Mouse (Mus musculus) ZHBTc4 (cell line): ENCODE data around the gene Nucks1.
A peak's percentile ranks its signal among the peaks of the same experiment; 100 is the strongest.

Source experiments
- DNase-seq: peaks from one replicate; pipeline ENCODE4 v3.0.0-alpha.2; 2011; ENCODE audit warnings: low read depth, low spot score

Gene Nucks1

DNA sequence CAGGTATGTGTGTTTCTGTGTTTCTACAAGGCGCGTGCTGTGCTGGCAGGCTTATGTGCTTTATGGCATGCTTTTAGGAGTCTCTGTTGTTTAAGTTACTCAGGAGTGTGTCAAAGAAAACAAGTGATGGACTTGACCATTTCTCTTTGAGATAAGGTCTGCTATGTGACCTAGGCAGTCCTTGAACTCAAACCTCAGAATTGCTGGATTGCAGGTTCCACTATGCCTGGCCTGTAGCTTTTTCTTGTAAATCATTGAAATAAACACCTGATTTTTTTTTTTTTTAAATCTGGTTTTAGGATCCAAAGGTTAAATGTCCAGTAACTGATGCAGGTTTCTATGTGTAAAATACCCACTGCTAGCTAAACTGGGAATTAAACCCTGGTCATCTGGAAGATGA lies 8.7 kb downstream of the Nucks1 start:
- DNase-seq: no peak

DNA sequence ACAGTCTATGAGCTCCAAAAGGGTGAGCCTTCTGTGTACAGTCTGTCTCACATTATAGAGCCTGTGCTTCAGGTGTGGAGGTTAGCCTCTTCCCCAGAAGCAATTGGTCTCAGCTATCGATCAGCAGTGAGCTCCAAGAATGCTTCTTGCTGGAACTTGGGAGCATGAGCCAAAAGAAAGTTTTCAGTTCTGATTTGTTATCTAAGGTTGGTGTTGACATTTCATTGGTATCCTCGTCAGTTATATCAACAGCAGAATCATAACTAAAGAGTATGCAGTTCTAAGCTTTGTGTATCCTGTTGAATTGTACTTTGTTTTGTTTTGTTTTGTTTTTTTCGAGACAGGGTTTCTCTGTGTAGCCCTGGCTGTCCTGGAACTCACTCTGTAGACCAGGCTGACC lies 11.8 kb downstream of the Nucks1 start:
- DNase-seq: no peak

DNA sequence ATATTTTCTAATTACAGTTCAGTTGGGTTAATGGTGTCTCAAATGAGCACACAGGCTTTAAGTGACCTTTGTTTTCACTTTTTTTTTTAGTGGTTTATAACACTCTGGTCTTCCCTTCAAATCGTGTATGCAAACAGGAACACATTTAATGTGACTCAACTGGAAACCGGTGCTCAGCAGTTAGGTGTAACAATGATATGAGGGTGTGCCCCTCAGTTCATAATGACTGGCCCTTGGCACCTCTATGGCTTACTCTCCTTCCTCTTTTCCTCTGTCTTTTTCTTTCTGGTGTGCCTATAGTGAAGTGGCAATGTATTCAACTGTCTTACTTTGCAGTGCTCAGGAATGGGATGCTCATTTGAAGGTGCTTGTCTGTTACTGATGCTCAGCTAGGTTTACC lies 23.1 kb downstream of the Nucks1 start:
- DNase-seq: no peak

DNA sequence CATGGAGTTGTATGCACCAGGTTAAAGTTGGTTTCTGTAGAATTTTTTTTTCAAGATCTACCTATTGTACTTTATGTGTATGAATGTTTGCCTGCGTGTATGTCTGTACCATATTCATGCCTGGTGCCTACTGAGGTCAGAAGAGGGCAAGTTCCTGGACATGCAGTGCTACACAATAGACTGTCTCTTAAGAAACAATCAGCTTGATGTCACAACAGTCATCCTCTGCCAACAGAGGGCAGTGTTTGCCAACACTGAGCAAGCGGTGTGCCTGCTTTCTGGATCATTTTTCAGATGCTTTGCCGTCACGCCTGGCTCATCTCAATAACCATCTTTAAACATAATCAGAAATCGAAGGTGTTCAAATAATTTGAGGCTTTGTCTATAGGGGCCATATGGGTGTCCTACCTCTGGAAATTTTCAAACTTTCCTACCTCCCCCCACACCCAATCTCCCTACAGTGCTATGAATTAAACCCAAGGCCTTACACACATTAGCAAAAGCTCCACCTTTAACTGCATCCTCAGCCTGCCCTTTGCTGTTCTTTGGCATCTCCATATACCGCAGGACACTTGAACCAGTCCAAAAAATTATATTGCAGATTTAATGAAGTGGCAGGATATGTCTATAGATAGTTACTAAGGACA lies 27.4 kb downstream of the Nucks1 start:
- DNase-seq: peak; percentile 85

DNA sequence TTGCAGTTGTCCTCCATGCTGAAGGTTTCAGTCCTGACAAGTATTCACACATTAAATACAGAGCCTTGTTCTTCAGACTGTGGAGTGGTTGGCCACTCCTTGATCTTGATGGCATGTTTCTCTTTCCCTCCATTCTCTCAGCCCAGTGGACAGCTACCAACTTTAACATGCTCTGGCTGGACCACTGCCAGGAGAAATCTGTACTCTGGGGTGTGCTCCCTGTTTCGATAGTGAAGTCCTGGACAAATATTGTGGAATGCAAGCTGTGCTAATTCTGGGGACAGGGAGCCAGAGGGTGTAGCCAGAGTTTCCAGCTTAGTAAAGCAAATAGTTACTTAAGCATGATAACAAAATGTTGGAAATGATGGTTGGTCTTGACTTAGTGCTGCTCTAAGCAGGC lies 28.5 kb downstream of the Nucks1 start:
- no peak for DNase-seq

DNA sequence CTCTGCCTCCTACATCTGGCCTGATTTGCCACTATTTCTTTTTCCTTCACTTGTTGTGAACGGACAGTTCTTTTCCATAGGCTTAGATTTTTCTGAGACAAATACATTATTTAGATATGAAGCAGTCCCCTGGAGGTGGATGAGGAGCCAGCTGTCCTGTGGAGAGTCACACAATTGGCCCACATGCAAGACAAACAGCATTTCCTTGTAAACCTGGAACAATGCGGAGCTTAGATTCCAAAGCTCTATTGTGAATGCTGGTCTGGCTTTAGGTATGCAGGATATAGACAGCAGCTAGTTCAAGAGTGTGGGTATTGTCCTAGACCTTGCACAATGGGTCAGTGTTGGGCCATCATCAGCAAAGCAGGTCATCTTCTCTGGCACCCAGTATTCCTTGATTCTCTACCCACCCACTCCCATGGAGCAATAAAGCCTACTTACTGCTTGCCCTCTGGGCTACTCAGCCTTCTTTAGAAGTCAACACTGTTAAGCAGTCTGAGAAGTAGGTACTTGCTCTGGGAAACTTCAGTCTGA lies 30.4 kb downstream of the Nucks1 start:
- peak; percentile 48 for DNase-seq

DNA sequence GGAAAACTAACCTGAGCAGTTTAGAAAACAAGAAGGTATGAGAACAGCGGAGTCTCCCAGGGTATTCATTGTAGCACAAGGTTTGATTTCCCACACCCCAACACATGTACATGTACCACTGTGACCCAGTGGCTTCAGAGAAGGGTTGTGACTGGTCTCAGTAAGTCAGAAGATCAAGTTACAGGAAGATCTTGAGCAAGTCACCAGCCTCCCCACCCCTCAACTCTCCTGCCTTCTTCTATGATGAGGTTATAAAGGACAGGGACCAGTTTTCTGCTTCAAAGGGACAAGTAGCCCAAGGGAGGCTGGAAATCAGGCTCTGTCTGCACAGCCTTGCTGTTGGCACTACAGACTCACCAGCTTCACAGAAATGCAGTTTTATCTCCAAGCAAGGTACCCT lies 31.2 kb downstream of the Nucks1 start:
- DNase-seq: no peak

DNA sequence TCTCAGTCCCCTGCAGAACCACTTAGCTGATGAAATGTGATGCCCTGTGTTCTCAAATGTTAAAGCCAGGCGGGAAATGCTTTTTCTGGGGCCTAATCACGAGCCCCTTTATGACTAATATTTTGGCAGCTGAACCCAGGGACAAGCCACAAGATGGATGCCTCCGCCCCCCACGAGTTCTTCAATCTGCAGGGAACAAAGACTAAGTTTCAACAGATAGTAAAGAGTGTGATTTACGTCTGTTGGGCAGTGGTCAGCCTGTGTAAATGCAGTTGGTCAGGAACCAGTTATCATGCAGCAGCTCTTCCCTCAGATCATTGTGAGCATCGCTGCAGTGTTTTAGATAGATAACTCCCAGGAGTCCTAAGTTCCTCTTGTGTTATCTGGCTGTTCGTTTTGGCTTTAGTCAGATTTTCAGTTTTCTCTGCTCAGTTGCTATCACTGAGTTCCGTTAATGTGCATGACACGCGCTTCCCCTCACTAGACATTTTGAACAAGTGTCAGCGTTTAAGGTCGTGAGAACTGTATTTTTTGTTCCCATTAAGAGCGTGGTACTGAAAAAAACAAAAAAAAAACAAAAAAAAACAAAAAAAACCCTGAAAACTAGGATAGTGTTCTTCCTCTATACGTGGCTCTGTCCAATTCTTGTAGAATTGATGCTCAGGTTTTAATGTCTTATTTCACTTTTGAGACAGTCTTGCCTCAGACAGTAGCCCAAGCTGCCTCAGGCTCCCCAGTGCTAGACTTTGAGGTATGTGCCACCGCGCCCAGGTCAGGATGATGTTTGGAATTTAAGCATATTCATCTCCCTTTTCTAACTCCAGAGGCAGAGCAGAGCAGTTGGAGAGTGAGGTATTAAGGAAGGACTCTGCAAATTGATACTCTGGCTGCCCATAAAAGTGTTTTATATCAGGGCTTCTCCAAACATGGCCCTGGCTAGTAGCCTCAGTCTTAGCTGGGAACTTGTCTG lies 32.6 kb downstream of the Nucks1 start:
- peak; percentile 64 for DNase-seq

DNA sequence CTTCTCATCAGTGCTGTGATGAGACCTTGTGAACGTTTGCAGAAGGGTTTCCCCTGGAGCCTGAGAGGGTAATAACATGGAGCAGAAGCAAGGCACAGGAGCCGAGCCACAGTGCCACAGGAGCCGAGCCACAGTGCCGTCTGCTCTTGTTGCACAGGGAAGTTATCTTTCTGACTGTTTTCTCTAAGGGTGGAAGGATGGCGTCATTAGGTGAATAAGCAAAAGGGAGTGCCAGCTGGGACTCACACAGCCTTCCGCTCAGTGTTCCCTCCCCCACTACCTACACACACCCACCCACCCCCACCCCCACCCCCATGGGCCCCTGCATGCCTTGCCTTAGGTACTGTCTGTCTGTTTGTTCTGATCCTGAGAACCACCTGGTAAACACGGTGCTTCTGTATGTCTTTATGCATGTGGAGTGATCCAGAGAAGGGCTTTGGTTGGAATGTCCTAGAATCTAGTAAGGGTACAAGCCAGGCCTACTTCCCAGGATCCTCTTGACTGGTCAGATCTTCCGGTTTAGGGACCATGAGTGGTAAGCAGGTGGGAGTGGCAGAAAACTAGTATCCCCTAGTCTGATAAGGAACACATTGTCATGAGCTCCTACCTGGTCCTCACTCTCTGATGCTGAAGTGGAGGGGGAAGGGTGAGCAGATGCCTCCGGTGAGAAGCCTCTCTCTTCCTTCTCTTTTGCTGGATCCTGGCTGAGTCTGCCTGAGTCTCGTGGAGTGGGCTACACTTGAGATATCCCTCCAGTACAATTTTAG lies 35.5 kb downstream of the Nucks1 start:
- no peak for DNase-seq

DNA sequence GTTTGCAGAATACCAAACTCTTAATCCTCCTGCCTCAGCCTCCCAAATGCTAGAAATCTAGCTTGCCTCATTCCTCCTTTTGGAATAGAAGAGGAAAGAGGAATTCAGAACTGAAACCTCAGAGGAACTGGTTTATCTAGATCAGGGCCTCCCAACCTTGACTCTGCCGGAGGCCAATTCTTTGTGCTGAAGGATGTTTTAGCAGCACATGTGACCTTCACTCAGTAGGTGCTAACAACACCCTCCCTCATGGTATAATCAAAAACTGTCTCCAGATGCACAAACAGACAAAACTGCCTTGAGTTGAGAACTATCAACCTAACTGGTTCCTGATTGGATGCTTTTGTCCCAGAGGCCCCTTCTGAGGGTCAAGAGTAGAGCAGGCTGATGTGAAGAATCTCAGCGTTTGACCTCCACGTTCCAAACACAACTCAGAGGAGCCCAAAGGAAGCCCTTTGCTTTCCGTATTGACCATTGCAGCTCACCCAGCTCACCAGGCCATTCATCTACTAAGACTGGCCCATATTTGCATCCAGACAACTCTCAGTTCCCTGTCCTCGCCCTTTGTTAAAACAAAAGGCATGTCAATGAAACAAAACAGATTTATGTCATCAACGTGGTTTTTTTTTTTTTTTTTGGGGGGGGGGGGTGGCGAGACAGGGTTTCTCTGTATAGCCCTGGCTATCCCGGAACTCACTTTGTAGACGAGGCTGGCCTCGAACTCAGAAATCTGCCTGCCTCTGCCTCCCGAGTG lies 36.3 kb downstream of the Nucks1 start:
- no peak for DNase-seq

DNA sequence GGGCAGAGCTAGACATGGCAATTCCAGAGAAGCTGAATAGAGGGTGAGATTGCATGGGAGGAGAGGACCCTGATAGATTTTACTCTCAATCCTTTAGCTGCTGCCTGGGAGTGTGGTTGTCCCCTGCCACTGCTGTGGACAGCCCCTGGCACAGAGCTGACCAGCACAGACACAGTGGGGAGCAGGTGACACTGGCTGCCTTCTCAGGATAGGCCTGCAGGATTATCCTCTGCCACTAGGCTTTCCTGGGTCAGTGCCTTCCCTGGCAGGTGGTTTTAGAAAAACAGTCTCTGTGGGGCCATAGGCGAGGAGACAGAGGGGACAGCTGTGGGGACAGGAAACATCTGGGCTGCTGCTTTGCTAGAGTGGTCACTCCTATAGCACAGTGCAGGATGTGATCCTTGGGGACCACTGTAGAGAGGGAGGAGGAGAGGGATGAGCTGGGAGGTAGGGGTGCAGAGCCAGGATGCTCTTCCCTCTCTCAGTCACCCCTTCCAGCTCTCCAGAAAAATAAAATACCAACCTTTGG lies 37.7 kb downstream of the Nucks1 start:
- no peak for DNase-seq

DNA sequence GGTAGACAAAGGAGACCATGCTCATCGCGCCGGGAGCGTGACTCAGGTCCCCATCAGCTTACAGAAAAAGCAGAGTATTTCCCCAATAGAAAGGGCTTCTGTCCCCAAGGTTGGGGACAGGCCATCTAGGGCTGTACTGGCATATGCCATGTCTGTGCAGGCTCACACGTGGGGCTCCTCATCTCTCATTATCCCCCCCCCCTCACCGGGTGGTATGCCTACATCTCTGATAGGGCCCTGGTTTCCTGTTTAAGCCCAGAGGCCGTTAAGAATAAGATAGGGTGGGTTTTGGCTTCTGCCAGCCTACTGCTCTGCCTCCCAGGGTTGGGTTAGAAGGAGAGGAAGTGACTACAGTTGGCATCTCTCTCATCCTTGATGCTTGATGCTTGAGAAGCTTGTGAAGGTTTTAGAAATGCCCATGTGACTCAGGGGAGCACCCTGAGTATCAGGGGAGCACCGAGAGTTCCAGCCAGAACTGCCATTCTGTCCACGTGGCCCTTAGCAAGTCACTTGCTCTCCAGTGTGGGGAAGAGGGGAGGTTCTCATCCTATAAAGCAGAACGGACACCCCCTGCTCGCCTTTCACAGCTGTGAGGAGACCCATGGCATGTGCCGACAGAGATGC lies 44.0 kb downstream of the Nucks1 start:
- DNase-seq: no peak

DNA sequence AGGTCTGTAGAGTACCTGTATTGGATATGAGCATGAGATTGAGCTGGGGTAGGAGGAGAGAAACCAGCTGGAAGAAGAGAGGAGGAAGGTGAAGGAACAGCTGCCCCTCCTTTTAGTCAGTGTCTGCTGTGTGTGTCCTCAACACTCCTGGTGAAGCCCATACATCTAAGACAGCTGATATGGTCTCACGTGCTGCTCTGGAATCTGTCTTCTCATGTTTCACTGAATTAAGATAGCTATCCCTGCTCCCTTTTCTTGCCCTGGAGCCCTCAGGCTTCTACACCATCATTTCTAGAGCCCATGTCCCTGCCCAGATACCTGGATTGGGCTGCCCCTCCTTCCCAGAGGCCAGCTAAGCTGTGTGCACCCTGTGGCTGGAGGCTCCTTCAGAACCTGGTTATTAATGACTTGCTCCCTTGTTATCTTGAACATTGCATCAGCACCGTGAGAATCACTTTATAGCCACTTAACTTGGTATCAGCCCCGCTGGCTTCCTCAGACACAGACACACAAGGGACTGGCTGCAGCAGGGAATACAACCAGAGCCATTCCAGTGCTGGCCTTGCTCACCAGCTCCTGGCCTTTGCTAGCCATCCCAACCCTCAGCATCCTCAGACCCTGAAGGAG lies 44.9 kb downstream of the Nucks1 start:
- no peak for DNase-seq

DNA sequence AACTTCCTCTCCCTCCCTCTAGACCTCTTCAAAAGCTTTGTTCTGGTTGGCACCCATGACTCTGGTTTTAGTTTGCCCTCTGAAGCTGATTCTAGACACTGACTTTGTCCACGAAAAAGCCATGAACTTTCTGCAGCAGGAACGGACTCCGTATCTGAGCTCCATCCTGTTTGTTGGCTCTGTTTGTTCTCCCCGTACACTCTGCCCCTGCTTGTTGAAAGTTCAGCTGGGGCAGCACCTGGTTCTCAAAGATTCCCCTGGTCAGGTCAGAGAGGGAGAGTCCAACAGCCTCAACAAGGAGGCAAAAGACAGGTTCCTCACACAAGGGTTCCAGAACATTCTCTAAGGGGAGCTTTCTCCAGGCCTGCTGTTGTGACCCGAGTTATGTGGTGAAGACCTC lies 47.1 kb downstream of the Nucks1 start:
- DNase-seq: no peak

DNA sequence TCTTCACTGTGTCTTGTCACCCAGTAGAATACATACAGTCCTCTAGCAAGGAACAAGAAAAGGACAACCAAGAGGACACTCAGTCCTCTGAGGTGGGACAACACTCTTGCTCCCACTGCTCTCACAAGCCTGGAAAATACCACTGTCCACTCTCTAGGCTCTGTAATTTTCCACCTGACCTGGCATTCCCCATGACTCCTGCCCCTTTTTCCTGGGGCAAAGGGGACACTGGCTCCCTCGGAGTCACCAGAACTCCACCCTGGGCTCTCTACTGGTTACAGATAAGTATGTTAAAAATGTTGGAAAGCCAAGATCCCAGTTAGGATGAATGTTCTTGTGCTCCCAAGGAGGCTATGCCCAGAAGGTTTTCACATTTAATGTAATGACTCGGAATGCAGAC lies 50.7 kb downstream of the Nucks1 start:
- DNase-seq: no peak

DNA sequence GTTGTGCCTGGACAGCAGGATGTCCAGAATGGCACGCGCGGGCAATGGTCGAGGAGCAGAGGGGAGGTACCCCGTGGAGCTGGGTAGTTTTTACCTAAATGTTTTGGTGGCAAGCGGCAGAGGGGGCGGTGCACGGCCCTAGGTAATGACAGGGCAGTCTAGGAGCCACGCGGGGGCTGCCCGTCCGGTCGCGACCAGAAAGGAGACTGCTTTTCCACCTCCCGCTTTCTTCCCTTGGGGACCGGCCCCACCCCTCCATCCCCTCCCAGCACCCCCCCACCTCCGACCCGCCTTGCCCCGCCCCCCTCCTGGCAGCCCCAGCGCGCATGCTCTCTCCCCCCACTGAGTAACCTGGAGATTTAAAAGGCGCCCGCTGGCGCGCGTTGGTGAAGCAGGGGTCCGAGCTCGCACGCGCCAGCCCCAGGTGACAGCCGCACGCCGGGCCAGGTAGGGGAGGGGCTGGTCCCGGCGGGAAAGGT lies 52.3 kb downstream of the Nucks1 start, which contains the start of gene Slc45a3:
Gene Slc45a3 (plus strand): TSS at position 362 of the 479 bp plus-strand sequence.
- DNase-seq: peak; percentile 80

DNA sequence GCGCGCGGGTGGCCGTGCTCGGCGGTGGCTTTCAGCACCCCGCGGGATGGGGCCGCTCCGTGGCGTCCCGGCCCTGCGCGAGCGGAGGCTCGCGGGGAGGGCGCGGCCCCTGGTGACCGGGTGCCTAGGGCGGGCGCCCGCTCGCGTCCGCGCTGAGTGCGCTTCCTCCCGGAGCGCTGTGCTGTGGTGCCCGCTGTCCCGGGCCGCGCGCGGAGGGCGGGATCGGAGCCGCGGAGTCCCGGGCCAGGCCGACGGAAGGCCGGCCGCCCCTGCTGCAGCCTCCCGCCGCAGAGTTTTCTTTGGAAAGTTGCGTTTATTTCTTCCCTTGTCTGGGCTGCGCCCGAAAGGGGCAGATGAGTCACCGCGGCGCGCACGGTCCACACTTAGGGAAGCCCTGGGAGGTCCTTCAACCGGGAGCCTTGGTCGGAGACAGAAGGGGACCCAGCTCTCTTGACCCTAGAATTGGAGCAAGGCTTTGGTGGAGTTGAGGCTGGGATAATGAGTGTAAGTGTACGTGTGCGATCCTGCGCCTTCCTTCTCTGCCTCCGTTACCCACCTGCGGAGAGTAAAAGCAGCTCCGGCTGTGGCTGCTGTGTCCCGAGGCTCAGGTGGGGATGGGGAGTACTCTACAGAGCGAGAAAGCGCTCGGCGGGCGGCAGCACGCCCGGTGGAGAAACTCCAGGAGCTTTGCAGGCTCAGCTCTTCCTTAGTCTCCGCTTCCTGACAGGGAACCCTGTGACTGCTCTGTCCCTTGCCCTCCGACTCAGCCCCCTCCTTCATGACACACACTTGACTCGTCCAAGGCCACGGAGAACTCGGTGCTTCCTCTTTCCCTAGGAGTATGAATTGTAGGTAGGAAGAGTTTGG lies 53.0 kb downstream of the Nucks1 start:
- DNase-seq: peak; percentile 63

DNA sequence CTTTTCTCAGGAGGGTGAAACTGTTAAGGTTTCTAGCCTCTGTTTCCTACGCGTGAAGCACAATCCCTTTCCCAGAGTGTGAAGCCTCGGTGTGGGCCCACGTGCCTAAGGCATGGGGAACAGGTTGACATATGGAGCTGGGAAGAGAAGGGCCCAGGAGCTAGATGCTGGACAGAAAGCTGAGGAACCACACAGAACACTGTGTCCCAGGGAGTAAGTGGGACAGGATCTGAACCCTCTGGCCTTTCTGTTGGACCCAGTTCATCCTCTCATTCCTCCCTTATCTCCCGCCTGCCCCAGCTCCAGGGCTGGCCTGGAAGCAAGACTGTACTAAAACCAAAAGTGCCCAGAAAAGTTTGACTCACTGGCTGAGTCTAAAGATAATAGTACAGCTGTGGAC lies 53.8 kb downstream of the Nucks1 start:
- DNase-seq: no peak

DNA sequence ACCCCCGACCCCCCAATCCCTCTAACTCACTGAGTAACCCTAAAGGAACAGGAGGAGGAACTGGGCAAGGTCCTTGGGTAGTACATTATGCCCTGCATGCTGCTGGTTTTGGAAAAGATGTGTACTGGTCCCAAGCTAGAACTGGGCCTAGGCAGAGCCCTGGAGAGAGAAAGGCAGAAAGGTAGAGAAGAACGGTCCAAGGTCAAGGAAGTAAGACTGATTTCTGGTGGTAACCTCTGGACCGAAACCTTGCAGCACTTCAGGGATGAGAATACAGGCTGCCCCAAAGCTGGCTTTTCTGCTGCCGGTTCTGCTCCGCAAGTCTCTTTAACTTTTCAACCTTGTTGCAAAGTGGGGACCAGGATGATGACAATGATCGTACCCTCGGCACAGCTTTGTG lies 54.2 kb downstream of the Nucks1 start:
- no peak for DNase-seq
